Mouse (Mus musculus): ENCODE data around the gene Otulinl. TPM values are rescaled to one million over a fixed set of nuclear protein-coding genes. Genes with fewer than 3 reads are reported as not detected.

Otulinl gene
- polyA plus RNA-seq, 1 experiment from 2014 or later, result 21.5 TPM

DNA sequence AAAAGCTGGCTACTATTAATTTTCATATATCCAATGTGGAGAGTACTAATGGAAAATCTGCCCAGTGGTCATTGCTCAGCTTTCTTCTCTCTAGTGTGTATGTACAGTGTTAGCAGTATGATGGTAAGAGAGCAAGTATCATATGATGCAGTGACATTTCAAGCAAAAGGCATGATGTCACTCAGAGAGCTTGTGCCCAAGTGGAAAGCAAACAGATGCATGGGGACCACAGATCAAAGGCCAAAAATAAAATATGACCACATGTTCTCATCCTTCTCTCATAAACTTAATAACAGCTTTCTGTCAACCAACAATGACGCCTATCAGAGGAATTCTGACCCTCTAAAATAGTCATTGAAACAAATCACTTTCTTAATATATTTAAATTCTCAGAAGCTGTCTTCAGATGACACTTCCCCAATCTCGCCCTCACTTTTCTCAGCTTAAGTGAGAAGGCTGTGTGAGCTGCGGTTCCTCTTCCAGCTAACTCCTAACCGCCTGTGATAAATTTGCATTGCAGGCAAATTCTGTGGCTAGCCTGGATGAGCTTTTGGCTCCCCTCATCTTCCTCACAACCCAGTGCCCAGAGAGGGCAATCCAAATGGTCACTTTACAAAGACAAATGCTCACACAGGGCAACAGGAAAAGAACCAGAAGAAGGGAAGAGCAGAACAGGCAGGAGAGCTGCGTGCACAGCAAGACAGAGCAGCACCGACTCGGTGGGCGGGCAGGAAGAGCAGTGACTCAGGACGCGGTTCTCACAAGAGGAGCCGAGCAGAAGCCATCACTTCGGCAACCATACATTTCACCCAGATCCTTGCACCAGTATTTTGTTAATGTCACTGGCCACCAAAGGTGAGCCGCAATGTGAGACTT lies 56.1 kb downstream of the Otulinl start:
- peaks cover 15% of the 10 kb centered on the region for H3K4me1 ChIP-seq
- no peak overlapping the region for H3K4me3 ChIP-seq
- no peak overlapping the region for H3K4me2 ChIP-seq
- no peak overlapping the region for H3K27ac ChIP-seq
- no peaks in the 10 kb centered on the region for H3K27me3 ChIP-seq
- peaks cover 25% of the 10 kb centered on the region for H3K36me3 ChIP-seq
- H3K9me3 ChIP-seq, result no peaks in the 10 kb centered on the region
- WGBS, result 82% methylated on average over 13 of the region's 13 CpGs
- ATAC-seq (ENCODE audit: borderline replicate concordance, extremely low read depth, low FRiP score, low TSS enrichment), result no peak
- no peak overlapping the region for H3K9ac ChIP-seq

DNA sequence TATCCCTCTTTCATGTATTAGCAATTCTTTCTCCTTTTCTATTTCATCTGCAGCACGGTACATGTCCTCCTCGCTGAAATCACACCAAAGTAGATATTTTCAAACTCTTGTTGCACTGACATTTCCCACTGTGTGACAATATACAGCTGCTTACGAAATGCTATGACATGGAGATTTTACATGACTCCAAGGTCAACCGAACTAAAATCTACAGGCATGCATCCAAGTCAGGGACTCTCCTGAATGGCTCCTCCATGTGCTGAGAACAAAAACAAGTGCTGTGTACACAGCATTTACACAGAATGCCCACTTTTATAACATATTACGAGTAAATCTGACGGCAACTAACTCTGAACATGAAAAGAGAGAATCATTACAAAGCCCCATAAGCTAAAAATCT lies 58.1 kb downstream of the Otulinl start:
- no peak overlapping the region for H3K27ac ChIP-seq
- H3K4me2 ChIP-seq, result no peak overlapping the region
- no peaks in the 10 kb centered on the region for H3K9me3 ChIP-seq
- H3K9ac ChIP-seq, result no peak overlapping the region
- H3K4me1 ChIP-seq, result 0 out of 2 replicates have a peak, but pooled peaks cover 3% of the 10 kb centered on the region
- no peak for ATAC-seq (ENCODE audit: borderline replicate concordance, extremely low read depth, low FRiP score, low TSS enrichment)
- no peaks in the 10 kb centered on the region for H3K27me3 ChIP-seq
- no peak overlapping the region for H3K4me3 ChIP-seq
- peaks cover 29% of the 10 kb centered on the region for H3K36me3 ChIP-seq
- WGBS, result 71% methylated on average over 6 of the region's 6 CpGs

DNA sequence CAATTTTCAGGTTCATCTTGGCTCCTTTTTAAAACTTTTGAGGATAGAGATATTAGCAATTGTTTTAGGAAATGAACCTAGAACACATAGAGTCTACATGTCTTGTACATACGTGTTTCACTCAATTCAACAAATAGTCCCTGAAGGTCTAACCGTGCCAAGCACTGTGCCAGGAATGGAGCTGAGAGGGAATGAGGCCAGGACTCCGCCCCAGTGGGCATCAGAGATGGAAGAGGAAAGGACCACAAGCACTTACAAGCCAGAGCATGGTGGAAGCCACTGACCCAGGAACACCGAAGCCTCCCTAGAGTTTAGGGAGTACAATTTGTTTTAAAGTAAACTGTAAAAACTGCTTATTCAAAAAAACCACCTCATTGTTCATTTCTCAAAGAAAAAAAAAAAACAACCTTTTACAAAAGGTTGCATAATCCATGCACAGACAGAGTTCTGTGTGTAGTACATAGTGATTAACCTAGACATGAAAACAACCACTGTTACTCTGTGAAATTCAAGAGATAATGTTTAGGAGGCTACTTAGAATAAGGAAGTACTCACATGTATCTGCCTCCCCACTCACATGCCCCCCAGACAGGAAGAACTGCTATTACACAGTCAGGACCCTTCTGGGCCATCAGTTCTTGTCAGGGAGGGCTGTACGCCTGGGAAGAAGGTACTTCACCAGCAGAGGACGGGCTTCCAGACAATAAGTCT lies 60.7 kb downstream of the Otulinl start:
- Histone ChIP-seq H3K4me2 (no peak overlapping the region), H3K9ac (no peak overlapping the region), H3K36me3 (peaks cover 29% of the 10 kb centered on the region), H3K4me1 (0 out of 2 replicates have a peak, but pooled peaks cover 3% of the 10 kb centered on the region), H3K27ac (no peak overlapping the region), H3K4me3 (no peak overlapping the region), H3K27me3 (no peaks in the 10 kb centered on the region), H3K9me3 (no peaks in the 10 kb centered on the region)
- 80% methylated on average over 6 of the region's 6 CpGs for WGBS
- no peak for ATAC-seq (ENCODE audit: borderline replicate concordance, extremely low read depth, low FRiP score, low TSS enrichment)

DNA sequence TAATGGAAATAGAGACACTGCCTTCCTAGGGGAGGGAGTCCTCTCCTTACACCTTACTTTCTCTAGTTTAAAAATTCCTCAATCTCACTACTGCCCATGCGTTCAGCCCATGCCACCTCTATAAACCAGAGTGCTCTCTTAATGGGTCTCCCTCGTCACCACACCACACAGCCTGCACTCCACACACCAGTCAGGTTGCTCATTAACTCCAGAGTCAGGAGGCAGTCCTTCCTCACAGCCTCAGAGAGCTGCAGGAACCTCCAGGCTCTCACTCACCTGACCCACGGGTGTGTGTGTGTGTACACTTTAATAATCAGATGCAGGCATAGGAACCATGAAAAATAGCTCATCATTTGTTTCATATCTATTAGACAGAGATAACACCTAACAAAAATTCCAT lies 61.7 kb downstream of the Otulinl start:
- no peak overlapping the region for H3K9ac ChIP-seq
- WGBS, result 63% methylated on average over 3 of the region's 3 CpGs
- no peak overlapping the region for H3K27ac ChIP-seq

DNA sequence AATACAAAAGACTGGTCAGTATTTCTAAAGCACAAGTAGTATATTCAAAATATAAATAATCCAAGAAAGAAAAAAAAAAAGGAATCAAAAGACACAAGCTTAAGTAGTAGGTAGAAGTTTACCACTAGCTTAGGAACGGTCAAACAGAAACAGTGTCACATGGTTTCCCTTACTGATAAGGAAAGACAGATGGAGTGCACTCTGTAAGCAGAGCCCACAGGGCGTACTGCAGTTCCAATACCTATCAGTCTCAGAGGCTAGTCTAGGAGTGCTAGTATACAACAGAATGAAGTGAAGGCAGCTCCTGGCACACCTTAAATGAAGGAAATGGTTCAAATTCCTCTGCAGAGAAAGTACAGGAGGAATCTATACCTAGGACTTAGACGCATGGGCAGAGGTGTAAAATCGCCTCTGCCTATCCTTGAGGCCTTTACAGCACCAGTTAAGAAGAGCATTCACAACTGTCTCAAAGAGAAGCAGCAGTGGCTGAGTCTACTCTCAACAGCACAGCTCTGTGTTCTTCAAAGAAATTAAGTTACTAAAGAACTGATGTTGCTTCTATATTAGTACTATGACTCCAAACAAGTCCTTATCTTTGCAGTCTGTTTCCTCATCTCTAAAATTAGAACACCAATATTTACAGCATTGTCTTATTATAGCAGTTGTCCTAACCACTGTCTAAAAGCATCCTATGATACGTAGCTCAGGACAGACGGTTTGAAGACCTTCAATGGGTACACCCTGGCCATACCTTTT lies 62.4 kb downstream of the Otulinl start:
- WGBS, result 65% methylated on average over 6 of the region's 6 CpGs
- H3K4me1 ChIP-seq, result peaks cover 6% of the 10 kb centered on the region; the same call in 1 of the 2 replicates
- no peaks in the 10 kb centered on the region for H3K27me3 ChIP-seq
- H3K9me3 ChIP-seq, result no peaks in the 10 kb centered on the region
- ATAC-seq (ENCODE audit: borderline replicate concordance, extremely low read depth, low FRiP score, low TSS enrichment), result no peak
- peaks cover 32% of the 10 kb centered on the region; the same call in 1 of the 2 replicates for H3K36me3 ChIP-seq
- H3K4me2 ChIP-seq, result no peak overlapping the region
- no peak overlapping the region for H3K27ac ChIP-seq
- H3K4me3 ChIP-seq, result no peak overlapping the region
- H3K9ac ChIP-seq, result no peak overlapping the region

More for the DNA sequence above, 61.7 kb downstream of the Otulinl start:
- Histone ChIP-seq H3K36me3 (peaks cover 28% of the 10 kb centered on the region; the same call in 1 of the 2 replicates), H3K27me3 (no peaks in the 10 kb centered on the region), H3K9me3 (no peaks in the 10 kb centered on the region), H3K4me2 (no peak overlapping the region), H3K4me3 (no peak overlapping the region), H3K4me1 (peaks cover 6% of the 10 kb centered on the region; the same call in 1 of the 2 replicates)
- ATAC-seq (ENCODE audit: borderline replicate concordance, extremely low read depth, low FRiP score, low TSS enrichment), result no peak

DNA sequence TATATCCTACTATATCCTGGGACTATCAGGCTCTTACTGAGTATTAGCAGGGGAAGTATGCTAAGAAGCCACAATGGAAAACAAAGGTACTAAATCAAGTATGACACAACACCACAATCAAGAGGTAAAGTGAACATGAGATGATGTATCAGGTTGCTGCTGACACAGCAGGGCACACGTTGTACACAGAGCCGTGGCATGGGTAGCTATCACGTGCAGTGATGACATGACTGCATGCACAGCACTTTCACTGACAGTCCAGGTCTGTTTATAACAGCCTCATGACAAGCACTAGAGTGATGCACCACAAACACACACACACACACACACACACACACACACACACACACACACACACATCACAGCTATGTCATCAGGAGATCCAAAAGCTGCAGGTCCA lies 64.2 kb downstream of the Otulinl start:
- no peak for ATAC-seq (ENCODE audit: borderline replicate concordance, extremely low read depth, low FRiP score, low TSS enrichment)
- 74% methylated on average over 3 of the region's 3 CpGs for WGBS
- no peak overlapping the region for H3K4me2 ChIP-seq

DNA sequence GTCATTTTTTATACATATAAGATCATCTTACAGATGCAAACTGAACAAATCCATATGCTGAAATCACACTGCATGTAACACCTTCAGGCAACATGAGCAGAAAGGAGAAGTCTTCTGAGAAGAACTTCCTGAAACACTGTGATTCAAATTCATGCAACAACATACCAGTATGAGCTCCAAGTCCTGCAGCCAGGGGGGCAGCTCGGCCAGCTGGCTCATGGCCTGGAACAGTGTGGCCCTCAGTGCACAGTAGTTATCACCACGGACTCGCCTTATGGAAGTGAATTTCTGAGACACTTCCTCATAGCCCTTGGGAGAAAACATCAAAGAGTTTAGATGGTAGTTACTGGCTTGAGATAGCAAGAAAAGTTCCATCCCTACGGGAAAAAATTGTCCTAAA lies 65.2 kb downstream of the Otulinl start:
- no peak overlapping the region for H3K4me2 ChIP-seq
- whole genome bisulfite sequencing, result 43% methylated on average over 4 of the region's 4 CpGs
- H3K27me3 ChIP-seq, result no peaks in the 10 kb centered on the region
- H3K9ac ChIP-seq, result no peak overlapping the region
- H3K4me3 ChIP-seq, result no peak overlapping the region
- no peaks in the 10 kb centered on the region for H3K9me3 ChIP-seq
- H3K27ac ChIP-seq, result no peak overlapping the region
- H3K4me1 ChIP-seq, result peaks cover 6% of the 10 kb centered on the region; the same call in 1 of the 2 replicates
- peak; percentile 69; the same call in 1 of the 2 replicates for ATAC-seq (ENCODE audit: borderline replicate concordance, extremely low read depth, low FRiP score, low TSS enrichment)
- peaks cover 30% of the 10 kb centered on the region; the same call in 1 of the 2 replicates for H3K36me3 ChIP-seq

More for the DNA sequence above, 64.2 kb downstream of the Otulinl start:
- Histone ChIP-seq H3K27me3 (no peaks in the 10 kb centered on the region), H3K4me3 (no peak overlapping the region), H3K4me1 (peaks cover 6% of the 10 kb centered on the region; the same call in 1 of the 2 replicates), H3K27ac (no peak overlapping the region), H3K9me3 (no peaks in the 10 kb centered on the region), H3K9ac (no peak overlapping the region), H3K36me3 (peaks cover 28% of the 10 kb centered on the region; the same call in 1 of the 2 replicates)

DNA sequence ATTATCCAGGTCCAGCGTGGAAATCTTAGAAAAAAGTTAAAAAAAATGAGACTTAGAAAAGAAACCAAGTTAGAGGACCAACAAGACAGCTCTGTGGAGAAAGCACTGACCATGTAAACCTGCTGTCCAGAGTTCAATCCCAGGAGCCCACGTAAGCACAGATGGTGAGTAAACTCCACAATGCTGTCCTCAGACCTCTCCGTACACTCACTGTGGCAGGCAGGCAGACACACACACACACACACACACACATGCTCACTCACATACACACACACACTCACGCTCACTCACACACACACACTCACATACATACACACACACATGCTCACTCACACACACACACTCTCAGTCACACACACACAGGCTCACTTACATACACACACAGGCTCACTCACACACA lies 68.1 kb downstream of the Otulinl start:
- no peak overlapping the region for H3K27ac ChIP-seq

DNA sequence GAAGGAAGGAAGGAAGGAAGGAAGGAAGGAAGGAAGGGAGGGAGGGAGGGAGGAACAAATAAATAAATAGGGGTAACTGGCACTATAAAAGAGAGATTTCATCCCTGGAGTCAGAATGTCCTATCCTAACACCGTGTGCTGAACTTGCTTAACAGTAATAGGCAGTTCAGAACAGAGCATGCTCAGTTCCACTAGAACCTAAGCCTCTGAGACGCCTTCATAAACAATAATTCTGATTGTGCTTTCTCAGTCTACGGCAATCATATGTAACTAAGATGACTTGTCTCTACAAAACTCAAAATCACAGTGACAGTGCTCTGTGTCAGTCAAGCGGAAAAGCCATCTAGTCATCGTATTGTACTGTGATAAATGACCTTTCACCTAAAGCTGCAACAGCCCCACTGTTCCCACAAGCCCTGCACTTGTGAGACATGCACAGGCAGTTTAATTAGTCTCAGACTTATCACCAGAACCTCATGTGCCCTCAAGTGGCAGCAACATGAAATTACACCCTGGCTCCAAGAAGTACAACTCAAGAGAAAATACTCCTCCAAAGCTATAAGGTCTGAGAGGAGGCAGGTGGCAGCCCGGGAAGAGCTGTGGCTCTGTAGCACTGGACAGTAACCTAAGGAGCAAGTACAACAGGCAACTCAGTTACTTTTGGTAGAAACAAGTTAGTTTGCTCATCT lies 68.7 kb downstream of the Otulinl start:
- ATAC-seq (ENCODE audit: borderline replicate concordance, extremely low read depth, low FRiP score, low TSS enrichment), result no peak
- Histone ChIP-seq H3K9me3 (no peaks in the 10 kb centered on the region), H3K27me3 (no peaks in the 10 kb centered on the region), H3K4me1 (peaks cover 6% of the 10 kb centered on the region; the same call in 1 of the 2 replicates), H3K27ac (no peak overlapping the region), H3K4me2 (no peak overlapping the region), H3K36me3 (peaks cover 38% of the 10 kb centered on the region), H3K9ac (no peak overlapping the region), H3K4me3 (no peak overlapping the region)
- WGBS, result 45% methylated on average over 6 of the region's 6 CpGs

More for the DNA sequence above, 68.1 kb downstream of the Otulinl start:
- Histone ChIP-seq H3K9ac (no peak overlapping the region), H3K4me1 (peaks cover 6% of the 10 kb centered on the region; the same call in 1 of the 2 replicates), H3K36me3 (peaks cover 42% of the 10 kb centered on the region), H3K27me3 (no peaks in the 10 kb centered on the region), H3K4me2 (no peak overlapping the region), H3K9me3 (no peaks in the 10 kb centered on the region), H3K4me3 (no peak overlapping the region)
- 92% methylated on average over 4 of the region's 4 CpGs for WGBS
- ATAC-seq (ENCODE audit: borderline replicate concordance, extremely low read depth, low FRiP score, low TSS enrichment), result no peak

DNA sequence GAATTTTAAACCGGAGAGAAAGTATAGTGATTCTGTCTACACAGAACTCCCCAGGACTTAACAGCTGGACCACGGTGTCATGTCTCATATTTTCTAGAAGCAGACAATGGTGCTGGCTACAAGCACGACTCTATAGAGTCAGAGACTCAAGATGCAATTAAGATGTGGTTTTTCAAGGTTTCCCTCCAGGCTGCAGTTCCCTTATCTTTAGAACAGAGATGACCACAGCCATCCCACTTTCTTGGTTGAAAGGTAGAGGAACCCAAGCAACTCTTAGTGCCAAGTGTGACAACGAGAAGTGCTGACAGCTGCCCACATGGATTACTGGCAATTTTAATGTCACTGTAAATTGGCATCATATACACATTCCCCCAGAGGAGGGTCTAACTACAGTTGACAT lies 71.8 kb downstream of the Otulinl start:
- whole genome bisulfite sequencing, result 75% methylated on average over 4 of the region's 4 CpGs
- Histone ChIP-seq H3K27me3 (no peaks in the 10 kb centered on the region), H3K27ac (no peak overlapping the region), H3K9ac (no peak overlapping the region), H3K36me3 (peaks cover 56% of the 10 kb centered on the region), H3K4me3 (no peak overlapping the region), H3K4me1 (no peaks in the 10 kb centered on the region), H3K4me2 (no peak overlapping the region), H3K9me3 (no peaks in the 10 kb centered on the region)
- ATAC-seq (ENCODE audit: borderline replicate concordance, extremely low read depth, low FRiP score, low TSS enrichment), result no peak

DNA sequence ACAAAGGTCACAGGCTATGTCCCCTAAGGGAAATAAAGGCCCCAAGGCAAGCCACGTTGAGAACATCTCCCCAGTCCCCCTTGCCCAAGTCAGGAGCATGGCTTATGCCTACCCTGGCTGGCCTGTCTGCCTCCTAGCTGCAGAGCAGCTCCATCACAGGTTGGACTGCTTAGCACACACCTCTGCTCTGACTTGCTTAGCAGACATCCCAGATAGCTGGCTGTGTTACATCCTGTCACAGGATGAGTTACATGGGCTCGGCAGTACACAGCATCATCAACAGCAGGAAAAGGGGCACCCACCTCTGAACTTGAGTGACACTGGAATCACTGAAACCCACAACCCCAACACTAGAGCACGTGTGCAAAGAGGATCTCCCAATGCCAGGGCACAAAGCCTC lies 76.1 kb downstream of the Otulinl start:
- Histone ChIP-seq H3K36me3 (peaks cover 44% of the 10 kb centered on the region), H3K4me3 (no peak overlapping the region), H3K27ac (no peak overlapping the region), H3K9ac (no peak overlapping the region), H3K4me2 (no peak overlapping the region), H3K9me3 (no peaks in the 10 kb centered on the region), H3K4me1 (no peaks in the 10 kb centered on the region), H3K27me3 (no peaks in the 10 kb centered on the region)
- ATAC-seq (ENCODE audit: borderline replicate concordance, extremely low read depth, low FRiP score, low TSS enrichment), result no peak
- 63% methylated on average over 3 of the region's 3 CpGs for WGBS
